Mouse (Mus musculus) kidney, adult 2 months (tissue): ENCODE results near the gene Camta2.

Experiments used
- CTCF ChIP-seq: fragments of 200-500 bp; conservative IDR thresholded peaks from 2 replicates; pipeline ENCODE4 v1.5.1; 2011; ENCODE audit warnings: low read depth, mild to moderate bottlenecking, control low read depth, low read length, moderate library complexity, mixed read lengths; ENCODE audit not compliant: insufficient read depth, insufficient read length
- POLR2A ChIP-seq: fragments of 200-500 bp; IDR thresholded peaks from one replicate; pipeline ENCODE4 v1.6.1; 2011; ENCODE audit warnings: low read depth, low read length, control low read depth

DNA sequence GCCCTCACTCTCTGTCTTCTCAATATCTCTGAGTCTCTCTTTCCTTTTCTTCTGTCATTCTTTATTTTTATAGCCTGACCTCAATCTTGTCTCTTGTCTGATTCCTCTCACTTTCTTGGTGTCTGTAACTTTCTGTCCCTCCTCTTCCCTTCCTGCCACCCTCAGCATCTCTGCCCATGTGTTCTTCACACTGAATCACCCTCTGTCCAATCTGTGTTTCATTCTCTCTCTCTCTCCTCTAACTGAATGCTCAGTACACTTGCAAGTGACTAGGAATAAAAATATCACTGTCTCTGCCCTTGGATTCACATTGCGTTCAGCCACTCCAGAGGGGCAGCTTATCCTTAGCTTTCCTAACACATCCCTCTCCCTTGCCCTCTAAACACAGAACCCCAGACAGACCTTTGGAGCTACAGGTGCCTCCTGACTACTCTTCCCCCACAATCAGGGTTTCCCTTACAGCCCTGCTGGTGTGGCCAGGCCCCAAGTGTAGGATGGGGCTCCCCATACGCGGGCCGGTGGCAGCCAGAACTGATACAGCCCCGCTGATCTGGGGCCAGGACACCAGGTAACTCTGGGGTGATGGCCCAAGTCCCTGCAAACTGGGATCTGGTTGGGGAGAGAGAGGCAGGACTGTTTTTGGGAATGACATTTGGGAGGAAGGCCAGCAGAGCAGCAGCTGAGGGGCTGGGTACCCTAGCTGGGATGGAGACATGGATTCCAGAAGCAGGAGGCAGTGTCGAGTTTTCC is 14.3 kb upstream of the Camta2 start:
- TF ChIP-seq CTCF, result no peak
- no peak for TF ChIP-seq POLR2A
